Mouse (Mus musculus): Measurements from ENCODE around the gene Pdik1l. TPM values are rescaled to one million over a fixed set of nuclear protein-coding genes. Genes with fewer than 3 reads are reported as not detected.

The Pdik1l gene
- polyA plus RNA-seq, 1 experiment: 1.6 TPM

DNA sequence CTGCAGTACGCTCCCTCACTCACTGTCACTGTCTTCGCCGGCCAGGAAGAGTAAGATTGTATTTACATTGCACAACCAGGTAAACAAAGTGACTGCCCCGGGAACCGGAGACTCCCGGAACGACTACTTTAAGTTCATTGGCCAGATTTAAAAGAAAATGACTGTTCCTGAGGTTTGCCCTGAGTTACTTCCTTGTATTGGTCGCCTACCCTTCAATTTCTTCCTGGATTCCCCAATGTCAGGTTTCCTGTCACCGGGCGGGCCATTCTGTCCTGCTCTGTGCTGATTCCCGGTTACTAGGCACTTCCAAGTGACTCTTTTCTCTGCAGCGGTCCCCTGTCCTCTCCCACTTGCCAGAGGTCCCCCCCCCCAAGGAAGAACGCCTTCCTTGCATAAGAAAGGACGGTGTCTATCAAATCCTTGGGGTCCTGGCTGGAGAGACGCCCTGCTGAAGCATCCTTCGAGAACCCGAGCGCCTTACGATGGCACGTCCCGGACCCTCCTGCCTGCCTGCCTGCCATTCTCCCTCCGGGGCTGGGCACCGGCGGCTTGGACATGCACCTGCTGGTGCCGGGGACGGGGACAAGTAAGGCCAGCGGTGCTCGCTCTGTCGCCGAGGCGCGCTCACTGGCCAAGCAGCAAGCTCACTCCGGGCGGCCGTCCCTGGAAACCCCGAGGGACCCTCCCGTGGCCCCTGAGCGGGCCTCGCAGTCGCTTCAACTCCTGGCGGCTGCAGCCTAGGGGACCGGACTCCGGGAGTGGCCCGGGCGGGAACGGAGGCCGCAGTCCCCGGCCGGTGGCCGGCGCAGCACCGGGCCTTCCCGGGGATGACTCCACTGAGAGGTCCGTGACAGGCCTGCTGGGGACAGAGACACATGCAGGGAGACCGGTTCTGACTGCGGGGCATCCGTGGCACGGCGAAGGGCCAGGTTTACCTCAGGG lies 1.2 kb downstream of the Pdik1l start:
- Histone ChIP-seq H3K36me3 (ENCODE audit: control insufficient read depth, insufficient read depth) (peaks cover 21% of the 10 kb centered on the region), H3K4me2 (ENCODE audit: low read depth) (peak overlapping the region; percentile 90), H3K79me2 (ENCODE audit: control insufficient read depth, insufficient read depth) (no peaks in the 10 kb centered on the region), H3K27me3 (ENCODE audit: control insufficient read depth, insufficient read depth, insufficient read length) (no peaks in the 10 kb centered on the region), H3ac (ENCODE audit: control insufficient read depth, insufficient read length) (peak overlapping the region; percentile 77), H3K4me3 (peak overlapping the region; percentile 50)
- TF ChIP-seq POLR2AphosphoS2 (IDR thresholded peaks at IDR 0.05; ENCODE audit: insufficient read length, low read depth) (no peak), MYOD1 (IDR thresholded peaks at IDR 0.05; ENCODE audit: control insufficient read depth in 1 of 3, insufficient read length in 2 of 3, low read depth in 2 of 3) (peak in 2 of 3 experiments; percentile 4 to 22), MYOG (IDR thresholded peaks at IDR 0.05; ENCODE audit: control insufficient read depth in 1 of 3, insufficient read depth in 1 of 3, insufficient read length in 2 of 3, low read depth in 2 of 3) (no peak)

DNA sequence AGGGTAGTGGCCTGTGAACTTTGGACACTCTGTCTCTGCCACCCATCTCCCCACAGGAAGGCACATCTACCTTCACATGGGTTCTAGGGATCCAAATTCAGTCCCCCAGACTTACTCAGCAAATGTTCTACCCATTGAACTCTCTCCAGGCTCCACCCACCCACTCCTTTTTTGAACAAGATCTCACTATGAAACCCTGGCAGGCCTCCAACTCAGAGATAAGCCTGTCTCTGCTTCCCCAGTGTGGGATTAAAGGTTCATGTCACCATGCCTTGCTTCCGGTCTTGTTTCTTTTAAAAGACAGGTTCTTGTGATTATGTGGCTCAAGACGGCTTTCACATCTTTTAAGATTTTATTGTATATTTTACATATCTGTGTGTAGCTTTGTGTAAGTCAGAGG lies 2.8 kb downstream of the Pdik1l start:
- Histone ChIP-seq H3K4me2 (ENCODE audit: low read depth) (no peak overlapping the region), H3ac (ENCODE audit: control insufficient read depth, insufficient read length) (no peak overlapping the region), H3K27me3 (ENCODE audit: control insufficient read depth, insufficient read depth, insufficient read length) (no peaks in the 10 kb centered on the region), H3K4me3 (no peak overlapping the region), H3K79me2 (ENCODE audit: control insufficient read depth, insufficient read depth) (no peaks in the 10 kb centered on the region), H3K36me3 (ENCODE audit: control insufficient read depth, insufficient read depth) (peaks cover 22% of the 10 kb centered on the region)
- TF ChIP-seq MAX (IDR thresholded peaks at IDR 0.05; ENCODE audit: low read depth) (no peak), USF1 (IDR thresholded peaks at IDR 0.05; ENCODE audit: low read depth) (no peak), REST (IDR thresholded peaks at IDR 0.05; ENCODE audit: insufficient read depth, insufficient read length) (no peak), TCF3 (IDR thresholded peaks at IDR 0.05; ENCODE audit: insufficient read length, low read depth) (no peak), E2F4 (IDR thresholded peaks at IDR 0.05; ENCODE audit: insufficient read depth) (no peak), MYOG (IDR thresholded peaks at IDR 0.05; ENCODE audit: control insufficient read depth in 1 of 3, insufficient read depth in 1 of 3, insufficient read length in 2 of 3, low read depth in 2 of 3) (no peak), TCF12 (IDR thresholded peaks at IDR 0.05; ENCODE audit: insufficient read depth, poor library complexity, severe bottlenecking) (no peak), POLR2AphosphoS2 (IDR thresholded peaks at IDR 0.05; ENCODE audit: insufficient read length, low read depth) (no peak), CEBPB (IDR thresholded peaks at IDR 0.05; ENCODE audit: insufficient read depth, poor library complexity, severe bottlenecking) (no peak), SRF (IDR thresholded peaks at IDR 0.05; ENCODE audit: control insufficient read depth, insufficient read length, low read depth) (no peak), POLR2A (IDR thresholded peaks at IDR 0.05; ENCODE audit: insufficient read length, low read depth) (no peak), MYOD1 (IDR thresholded peaks at IDR 0.05; ENCODE audit: control insufficient read depth in 1 of 3, insufficient read length in 2 of 3, low read depth in 2 of 3) (no peak)

DNA sequence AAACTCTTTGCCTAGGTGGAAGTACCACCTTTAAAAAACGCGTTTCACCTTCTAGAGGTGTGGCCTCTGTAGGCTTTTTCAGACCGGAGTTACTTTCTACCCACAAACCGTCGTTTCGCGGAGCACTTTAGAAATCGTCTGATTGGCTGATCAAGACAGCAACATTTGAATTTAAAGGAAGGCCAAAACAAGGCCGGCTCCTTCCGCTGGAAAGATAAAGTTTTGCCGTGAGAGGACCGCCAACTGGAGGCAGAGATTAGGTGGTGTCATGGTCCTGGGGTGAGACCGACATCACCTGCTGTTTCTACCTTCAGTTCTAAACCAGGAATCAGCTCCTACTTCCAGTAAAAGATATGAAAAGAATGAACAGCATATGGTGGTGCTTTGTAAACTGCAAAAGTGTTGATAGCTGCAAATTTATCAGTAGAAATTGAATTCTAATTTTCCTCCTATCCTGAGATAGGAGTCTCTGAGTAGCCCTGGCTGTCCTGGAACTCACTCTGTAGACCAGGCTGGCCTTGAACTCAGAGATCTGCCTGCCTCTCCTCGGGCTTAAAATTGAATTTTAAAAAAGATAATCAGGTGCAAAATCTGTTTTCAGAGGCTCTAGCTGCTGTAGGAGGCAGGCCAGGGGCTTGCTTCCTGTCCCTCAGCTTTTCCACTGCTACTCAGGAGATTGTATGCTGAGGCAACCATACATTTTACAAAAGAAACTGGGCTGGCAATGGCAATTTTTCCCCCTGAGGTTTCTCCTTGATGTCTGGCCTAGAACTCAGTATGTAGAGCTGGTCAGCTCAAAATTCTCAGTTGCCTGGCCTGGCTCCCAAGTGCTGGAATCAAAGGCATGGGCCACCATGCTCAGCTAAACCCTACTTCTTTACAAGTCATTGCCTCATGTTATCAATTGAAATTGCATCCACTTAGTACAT lies 14.0 kb downstream of the Pdik1l start:
- Histone ChIP-seq H3K4me2 (ENCODE audit: low read depth) (no peak overlapping the region), H3K27me3 (ENCODE audit: control insufficient read depth, insufficient read depth, insufficient read length) (no peaks in the 10 kb centered on the region), H3K36me3 (ENCODE audit: control insufficient read depth, insufficient read depth) (peaks cover 9% of the 10 kb centered on the region), H3K79me2 (ENCODE audit: control insufficient read depth, insufficient read depth) (no peaks in the 10 kb centered on the region), H3ac (ENCODE audit: control insufficient read depth, insufficient read length) (no peak overlapping the region), H3K4me3 (no peak overlapping the region)
- TF ChIP-seq E2F4 (IDR thresholded peaks at IDR 0.05; ENCODE audit: insufficient read depth) (no peak), MYOG (IDR thresholded peaks at IDR 0.05; ENCODE audit: control insufficient read depth in 1 of 3, insufficient read depth in 1 of 3, insufficient read length in 2 of 3, low read depth in 2 of 3) (no peak), CEBPB (IDR thresholded peaks at IDR 0.05; ENCODE audit: insufficient read depth, poor library complexity, severe bottlenecking) (no peak), POLR2A (IDR thresholded peaks at IDR 0.05; ENCODE audit: insufficient read length, low read depth) (no peak), MYOD1 (IDR thresholded peaks at IDR 0.05; ENCODE audit: control insufficient read depth in 1 of 3, insufficient read length in 2 of 3, low read depth in 2 of 3) (no peak)

DNA sequence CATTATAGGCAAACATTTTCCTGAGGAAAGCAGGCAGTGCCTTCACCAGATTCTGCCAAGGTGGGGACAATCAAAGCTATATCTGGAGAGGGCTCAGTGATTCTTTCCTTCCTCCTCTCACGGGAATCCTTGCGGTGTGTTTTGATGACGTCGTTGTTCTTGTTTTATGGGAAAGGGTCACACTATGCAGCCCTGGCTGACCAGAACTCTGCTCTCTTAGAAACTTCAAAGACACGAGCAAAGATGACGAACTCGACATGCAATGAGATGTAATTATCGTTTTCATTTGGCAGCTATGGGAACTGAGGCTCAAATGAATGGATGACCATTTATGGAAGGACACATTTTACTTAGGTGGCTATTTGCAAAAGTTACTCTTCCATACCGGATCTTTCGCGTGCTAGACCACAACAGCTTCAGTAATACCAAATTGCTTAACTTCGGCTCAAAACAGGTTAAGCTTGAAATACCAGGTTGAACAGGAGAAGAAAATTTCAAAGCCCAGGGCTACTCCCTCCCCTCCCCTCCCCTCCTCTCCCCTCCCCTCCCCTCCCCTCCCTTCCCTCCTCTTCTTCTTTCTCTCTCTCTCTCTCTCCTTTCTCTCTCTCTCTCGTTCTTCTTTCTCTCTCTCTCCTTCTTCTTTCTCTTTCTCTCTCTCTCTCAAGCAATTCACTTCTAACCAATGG lies 14.8 kb downstream of the Pdik1l start:
- TF ChIP-seq USF1 (IDR thresholded peaks at IDR 0.05; ENCODE audit: low read depth): no peak
- no peak for TF ChIP-seq MAX (IDR thresholded peaks at IDR 0.05; ENCODE audit: low read depth)
- TF ChIP-seq REST (IDR thresholded peaks at IDR 0.05; ENCODE audit: insufficient read depth, insufficient read length): no peak
- TF ChIP-seq POLR2AphosphoS2 (IDR thresholded peaks at IDR 0.05; ENCODE audit: insufficient read length, low read depth): no peak
- no peak for TF ChIP-seq MYOG (IDR thresholded peaks at IDR 0.05; ENCODE audit: control insufficient read depth in 1 of 3, insufficient read depth in 1 of 3, insufficient read length in 2 of 3, low read depth in 2 of 3)
- H3ac ChIP-seq (ENCODE audit: control insufficient read depth, insufficient read length): no peak overlapping the region
- H3K79me2 ChIP-seq (ENCODE audit: control insufficient read depth, insufficient read depth): no peaks in the 10 kb centered on the region
- H3K4me3 ChIP-seq: no peak overlapping the region
- H3K4me2 ChIP-seq (ENCODE audit: low read depth): peak overlapping the region; percentile 34
- H3K27me3 ChIP-seq (ENCODE audit: control insufficient read depth, insufficient read depth, insufficient read length): no peaks in the 10 kb centered on the region
- H3K36me3 ChIP-seq (ENCODE audit: control insufficient read depth, insufficient read depth): peaks cover 9% of the 10 kb centered on the region
